Mouse (Mus musculus): ENCODE measurements around the gene Mocs3.

GRCm38 (mm10) chr2:168256506-168256905 lies 26.1 kb downstream of the Mocs3 start:
- TF ChIP-seq MAX (IDR thresholded peaks at IDR 0.05; ENCODE audit: low read depth) (no peak), POLR2A (IDR thresholded peaks at IDR 0.05; ENCODE audit: insufficient read length, low read depth) (no peak), TCF3 (IDR thresholded peaks at IDR 0.05; ENCODE audit: insufficient read length, low read depth) (no peak), MYOG (IDR thresholded peaks at IDR 0.05; ENCODE audit: control insufficient read depth in 1 of 3, insufficient read depth in 1 of 3, insufficient read length in 2 of 3, low read depth in 2 of 3) (no peak), SRF (IDR thresholded peaks at IDR 0.05; ENCODE audit: control insufficient read depth, insufficient read length, low read depth) (no peak), USF1 (IDR thresholded peaks at IDR 0.05; ENCODE audit: low read depth) (no peak), POLR2AphosphoS2 (IDR thresholded peaks at IDR 0.05; ENCODE audit: insufficient read length, low read depth) (no peak), TCF12 (IDR thresholded peaks at IDR 0.05; ENCODE audit: insufficient read depth, poor library complexity, severe bottlenecking) (no peak), E2F4 (IDR thresholded peaks at IDR 0.05; ENCODE audit: insufficient read depth) (no peak)

Data from myocyte (in vitro differentiated cells).